Mouse (Mus musculus) gastrocnemius, postnatal 14 days (tissue): ENCODE data around the gene Prl8a1. TPM values are rescaled to one million over a fixed set of nuclear protein-coding genes. Genes with fewer than 3 reads are reported as not detected.

Experiments used
- DNase-seq: peaks from one replicate; pipeline ENCODE4 v3.0.0; 2021; ENCODE audit warnings: mixed read lengths
- intact Hi-C: fragments of 180-260 bp; cut with DNase I; formaldehyde crosslinking; loops from one replicate; pipeline ENCODE4 v1.15.1; 2025; ENCODE audit warnings: low total_unique reads
- long read RNA-seq, 2 experiments: library from polyadenylated mRNA; stranded (forward); transcript quantifications; one replicate each; pipeline ENCODE4 v2.0.0; 2021
- total RNA-seq, 2 experiments: library from RNA; stranded (reverse); gene quantifications; 2 replicates each; pipeline ENCODE4 v1.2.3; 2021

The Prl8a1 gene
- not detected for total RNA-seq
- long read RNA-seq, experiment 1, result 0 reads
- long read RNA-seq, experiment 2, result 0 reads

DNA sequence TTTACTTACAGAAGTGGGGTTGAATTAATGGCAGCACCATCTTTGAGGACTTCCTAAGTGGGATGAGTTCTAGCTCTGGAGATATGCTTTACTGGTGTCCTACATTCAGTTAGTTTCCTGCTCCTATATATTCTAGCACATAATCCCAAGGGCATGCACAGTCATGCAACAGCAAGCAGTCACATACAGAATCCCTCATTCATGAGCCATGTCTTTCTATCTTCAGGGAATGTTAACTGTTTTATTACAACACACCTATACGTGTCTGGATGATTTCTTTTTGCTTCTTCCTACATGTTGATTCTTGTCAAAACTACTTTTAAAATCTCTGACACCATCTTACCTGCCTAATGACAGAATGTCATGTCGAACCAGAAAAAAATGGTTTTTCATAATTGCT lies at the start of gene Prl8a1:
Gene Prl8a1 (minus strand): TSS at position 101 of the 400 bp plus-strand sequence.
- intact Hi-C loops, result no loop called here
- DNase-seq, result no peak

- intact Hi-C loops, result no loop called here
- no peak for DNase-seq
These were observed 28.5 kb upstream of the Prl8a1 start, which contains the start of gene Prl7b1 for GRCm38 (mm10) chr13:27610482-27610881. Prl7b1 (minus strand) TSS chr13:27610582.

DNA sequence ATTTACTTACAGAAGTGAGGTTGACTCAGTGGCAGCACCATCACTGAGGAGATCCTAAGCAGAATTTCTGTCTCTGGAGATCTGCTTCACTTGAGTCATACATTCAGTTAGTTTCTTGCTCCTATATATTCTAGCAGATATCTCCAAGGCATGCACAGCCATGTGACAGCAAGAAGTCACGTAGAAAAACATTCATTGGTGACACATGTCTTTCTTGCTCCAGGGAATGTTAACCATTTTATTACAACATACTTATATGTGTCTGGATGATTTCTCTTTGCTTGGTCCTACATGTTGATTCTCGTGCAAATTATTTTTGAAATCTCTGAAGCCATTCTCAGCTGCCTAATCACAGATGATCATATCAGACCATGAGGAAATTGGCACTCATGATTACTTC lies 17.5 kb downstream of the Prl8a1 start, which contains the start of gene Prl8a9:
Gene Prl8a9 (minus strand): TSS at position 101 of the 400 bp plus-strand sequence.
- no peak for DNase-seq
- intact Hi-C loops, result no loop called here

DNA sequence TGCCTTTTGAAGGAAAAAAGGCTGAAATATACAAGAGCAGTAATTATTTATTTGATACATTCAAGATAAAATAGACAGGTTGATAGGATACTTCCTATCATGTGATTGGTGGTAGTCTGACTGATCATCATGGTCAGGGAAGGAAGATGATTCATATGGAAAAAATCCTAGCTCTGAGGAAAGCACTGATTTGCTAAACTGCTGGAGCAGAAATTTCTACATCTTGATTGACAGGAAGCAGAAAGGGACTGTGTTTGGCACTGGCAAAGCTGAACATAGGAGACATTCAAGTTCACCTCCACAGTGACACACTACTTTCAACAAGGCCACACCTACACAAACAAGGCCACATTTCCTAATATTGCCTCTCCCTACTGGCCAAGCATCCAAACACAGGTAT lies 28.6 kb downstream of the Prl8a1 start:
- intact Hi-C loops, result no loop called here
- DNase-seq, result no peak

Other genes with a start within 250 kb of the Prl8a1 start
- gene Prl8a2, start 236.5 kb downstream of the Prl8a1 start, total RNA-seq, result not detected
- not detected for gene Prl2b1, start 191.3 kb downstream of the Prl8a1 start, total RNA-seq
- not detected for gene Prl8a6, start 143.5 kb downstream of the Prl8a1 start, total RNA-seq
- gene Prl8a8, start 69.0 kb downstream of the Prl8a1 start, total RNA-seq, result not detected
- gene Prl8a9, start 17.6 kb downstream of the Prl8a1 start, total RNA-seq, result not detected
- gene Prl7b1, start 28.4 kb upstream of the Prl8a1 start, total RNA-seq, result not detected
- not detected for gene Prl7a1, start 60.3 kb upstream of the Prl8a1 start, total RNA-seq
- not detected for gene Prl7a2, start 85.9 kb upstream of the Prl8a1 start, total RNA-seq
- not detected for gene Prl7d1, start 134.6 kb upstream of the Prl8a1 start, total RNA-seq
- not detected for gene Prl7c1, start 198.6 kb upstream of the Prl8a1 start, total RNA-seq
- gene Prl2a1, start 219.5 kb upstream of the Prl8a1 start, total RNA-seq, result not detected